Mouse (Mus musculus) cortical plate, adult 2 months (tissue): ENCODE measurements around the gene Cd37.

ENCODE experiments used
- CTCF ChIP-seq: fragments of 200-500 bp; IDR thresholded peaks from 2 replicates; pipeline ENCODE4 v1.5.1; 2011; ENCODE audit warnings: mild to moderate bottlenecking, control low read depth, low read length; ENCODE audit not compliant: insufficient read depth; ENCODE audit errors: extremely low read depth
- POLR2A ChIP-seq: fragments of 200-500 bp; IDR thresholded peaks from 2 replicates; pipeline ENCODE4 v1.6.1; 2011; ENCODE audit warnings: mild to moderate bottlenecking, low read length, control low read depth; ENCODE audit not compliant: insufficient read depth; ENCODE audit errors: extremely low read depth

- TF ChIP-seq POLR2A (no peak), CTCF (no peak)
Observed at GRCm38 (mm10) chr7:45208260-45208659, 30.7 kb downstream of the Cd37 start.
